Mouse (Mus musculus) MEL (cell line): ENCODE measurements around the gene Arhgef33. TPM values are rescaled to one million over a fixed set of nuclear protein-coding genes. Genes with fewer than 3 reads are reported as not detected.
A peak's percentile ranks its signal among the peaks of the same experiment; 100 is the strongest.

Experiments
- DNase-seq: peaks from one replicate; pipeline ENCODE4 v3.0.0; 2011; ENCODE audit warnings: low read depth, low spot score
- H3K27ac ChIP-seq: 2 replicates; pipeline ENCODE4 v1.5.1; 2012; ENCODE audit warnings: low read depth, mild to moderate bottlenecking, control low read depth, low read length, moderate library complexity; ENCODE audit not compliant: control insufficient read depth
- H3K27me3 ChIP-seq, 2 experiments: fragments of 150-350 bp in 1 of 2; sonication (generic) in 1 of 2; 2 replicates each; pipeline ENCODE4 v1.6.1; 2012; ENCODE audit warnings: low read length in 2 of 2, mild to moderate bottlenecking in 2 of 2, improper control_type of control experiment in 1 of 2, moderate library complexity in 1 of 2; ENCODE audit not compliant: insufficient read depth in 2 of 2, control insufficient read depth in 1 of 2
- H3K36me3 ChIP-seq, 2 experiments: 2 replicates each; pipeline ENCODE4 v1.6.1; 2012 to 2014; ENCODE audit warnings: low read length in 2 of 2, improper control_type of control experiment in 1 of 2, inconsistent platforms in 1 of 2, mild to moderate bottlenecking in 1 of 2; ENCODE audit not compliant: insufficient read depth in 2 of 2, control insufficient read depth in 1 of 2
- H3K4me1 ChIP-seq, 2 experiments: fragments of 150-350 bp in 1 of 2; sonication (generic) in 1 of 2; 2 replicates each; pipeline ENCODE4 v1.6.1; 2012; ENCODE audit warnings: low read length in 2 of 2, improper control_type of control experiment in 1 of 2, mild to moderate bottlenecking in 1 of 2; ENCODE audit not compliant: insufficient read depth in 2 of 2, control insufficient read depth in 1 of 2
- H3K4me3 ChIP-seq, 2 experiments: fragments of 150-350 bp in 1 of 2; sonication (generic) in 1 of 2; 2 replicates each; pipeline ENCODE4 v1.5.1; 2012; ENCODE audit warnings: low read depth in 2 of 2, low read length in 2 of 2, mild to moderate bottlenecking in 2 of 2, moderate library complexity in 2 of 2, control low read depth in 1 of 2, improper control_type of control experiment in 1 of 2; ENCODE audit not compliant: control insufficient read depth in 1 of 2, insufficient read depth in 1 of 2
- H3K79me2 ChIP-seq: 2 replicates; pipeline ENCODE4 v1.6.1; 2012; ENCODE audit warnings: mild to moderate bottlenecking, low read length, moderate library complexity; ENCODE audit not compliant: control insufficient read depth, poor library complexity, insufficient read depth
- H3K9ac ChIP-seq: 2 replicates; pipeline ENCODE4 v1.6.1; 2012; ENCODE audit warnings: low read depth, mild to moderate bottlenecking, control low read depth, low read length, moderate library complexity; ENCODE audit not compliant: control insufficient read depth, poor library complexity, severe bottlenecking
- H3K9me3 ChIP-seq: fragments of 150-350 bp; sonication (generic); replicated peaks from 2 replicates; pipeline ENCODE4 v1.6.1; 2012; ENCODE audit warnings: mild to moderate bottlenecking, low read length, improper control_type of control experiment, moderate library complexity; ENCODE audit not compliant: insufficient read depth
- CTCF ChIP-seq, 3 experiments: IDR thresholded peaks in 2 of 3; conservative IDR thresholded peaks in 1 of 3; 2 replicates each; pipeline ENCODE4 v1.5.1; 2011 to 2012; ENCODE audit warnings: low read length in 3 of 3, low read depth in 2 of 3, mild to moderate bottlenecking in 2 of 3, improper control_type of control experiment in 1 of 3, inconsistent platforms in 1 of 3, mixed read lengths in 1 of 3, moderate library complexity in 1 of 3; ENCODE audit not compliant: control insufficient read depth in 1 of 3, insufficient read depth in 1 of 3, poor library complexity in 1 of 3, severe bottlenecking in 1 of 3
- E2F4 ChIP-seq: IDR thresholded peaks from 2 replicates; pipeline ENCODE4 v1.6.1; 2011; ENCODE audit warnings: low read depth, low read length, improper control_type of control experiment, borderline replicate concordance
- EP300 ChIP-seq, 2 experiments: IDR thresholded peaks; 2 replicates each; pipeline ENCODE4 v1.6.1; 2011; ENCODE audit warnings: improper control_type of control experiment in 2 of 2, low read length in 2 of 2, low read depth in 1 of 2, mild to moderate bottlenecking in 1 of 2
- ETS1 ChIP-seq: IDR thresholded peaks from 2 replicates; pipeline ENCODE4 v1.6.1; 2012; ENCODE audit warnings: low read depth, mild to moderate bottlenecking, inconsistent platforms, low read length, improper control_type of control experiment, moderate library complexity
- GATA1 ChIP-seq: IDR thresholded peaks from 2 replicates; pipeline ENCODE4 v1.6.1; 2011; ENCODE audit warnings: low read depth, low read length, improper control_type of control experiment
- JUND ChIP-seq: IDR thresholded peaks from 2 replicates; pipeline ENCODE4 v1.6.1; 2011; ENCODE audit warnings: low read depth, mild to moderate bottlenecking, improper control_type of control experiment, low read length
- KAT2A ChIP-seq: conservative IDR thresholded peaks from 2 replicates; pipeline ENCODE4 v1.6.1; 2012; ENCODE audit warnings: low read depth, low read length, improper control_type of control experiment, inconsistent platforms
- MAX ChIP-seq: IDR thresholded peaks from 2 replicates; pipeline ENCODE4 v1.6.1; 2011; ENCODE audit warnings: low read length, improper control_type of control experiment
- MEF2A ChIP-seq: IDR thresholded peaks from 2 replicates; pipeline ENCODE4 v1.6.1; 2014; ENCODE audit warnings: low read depth, mild to moderate bottlenecking, inconsistent platforms, low read length, improper control_type of control experiment; ENCODE audit not compliant: poor library complexity, insufficient replicate concordance, severe bottlenecking; ENCODE audit errors: extremely low read depth
- MYB ChIP-seq: IDR thresholded peaks from 2 replicates; pipeline ENCODE4 v1.6.1; 2011; ENCODE audit warnings: mild to moderate bottlenecking, low read depth, low read length, improper control_type of control experiment
- MYC ChIP-seq: IDR thresholded peaks from 2 replicates; pipeline ENCODE4 v1.6.1; 2011; ENCODE audit warnings: low read depth, mild to moderate bottlenecking, low read length, improper control_type of control experiment, moderate library complexity
- RCOR1 ChIP-seq: IDR thresholded peaks from 2 replicates; pipeline ENCODE4 v1.6.1; 2012; ENCODE audit warnings: low read depth, mild to moderate bottlenecking, inconsistent platforms, low read length, improper control_type of control experiment
- SMC3 ChIP-seq: IDR thresholded peaks from 2 replicates; pipeline ENCODE4 v1.6.1; 2011; ENCODE audit warnings: low read depth, low read length, improper control_type of control experiment
- TBP ChIP-seq: IDR thresholded peaks from 2 replicates; pipeline ENCODE4 v1.8.0; 2011; ENCODE audit warnings: low read depth, low read length, improper control_type of control experiment
- TCF12 ChIP-seq: IDR thresholded peaks from 2 replicates; pipeline ENCODE4 v1.6.1; 2014; ENCODE audit warnings: low read depth, mild to moderate bottlenecking, inconsistent platforms, low read length, improper control_type of control experiment, moderate library complexity
- USF1 ChIP-seq: IDR thresholded peaks from 2 replicates; pipeline ENCODE4 v1.6.1; 2014; ENCODE audit warnings: low read depth, mild to moderate bottlenecking, inconsistent platforms, low read length, improper control_type of control experiment, moderate library complexity
- ZKSCAN1 ChIP-seq: IDR thresholded peaks from 2 replicates; pipeline ENCODE4 v1.6.1; 2012; ENCODE audit warnings: low read depth, mild to moderate bottlenecking, inconsistent platforms, low read length, improper control_type of control experiment, moderate library complexity
- polyA plus RNA-seq, 2 experiments: library from polyadenylated mRNA; stranded (reverse) in 1 of 2; unstranded in 1 of 2; fragments of >175 nt in 1 of 2; fragments of >200 nt in 1 of 2; gene quantifications; 2 replicates each; pipeline versions ENCODE4 v1.2.1 to v1.2.4; 2012; ENCODE audit warnings: low replicate concordance in 2 of 2, low read depth in 1 of 2; ENCODE audit not compliant: insufficient read length in 2 of 2, insufficient read depth in 1 of 2, missing spikeins in 1 of 2
- total RNA-seq: library from RNA; depleted of rRNA; stranded (reverse); fragments of 300-350 nt; gene quantifications from 2 replicates; pipeline ENCODE4 v1.2.3, GENCODE M21; 2012; rRNA removed

Gene Arhgef33
- 0.08 TPM in 1 of 2 replicates, not detected in the other for total RNA-seq
- not detected for polyA plus RNA-seq

GRCm38 (mm10) chr17:80307251-80307650, at the start of gene Arhgef33:
Gene Arhgef33, plus strand, starts transcription at chr17:80307407.
- TF ChIP-seq ETS1 (peak; percentile 23; the same call in 1 of the 2 replicates), SMC3 (no peak), USF1 (no peak), MYC (no peak), ZKSCAN1 (no peak), EP300 (IDR thresholded peaks at IDR 0.05; ENCODE audit: low read depth in 1 of 2, low read length in 2 of 2) (peak; percentile 47 to 67), TCF12 (peak; percentile 57), GATA1 (peak; percentile 90), MYB (no peak), RCOR1 (peak; percentile 97), TBP (peak; percentile 75)
- Histone ChIP-seq H3K9me3 (no peaks in the 10 kb centered on the region), H3K9ac (no peak within 1 kb of the TSS), H3K4me3 (no peak within 1 kb of the TSS), H3K79me2 (no peaks in the 10 kb centered on the region), H3K27ac (no peak within 1 kb of the TSS), H3K27me3 (no peaks in the 10 kb centered on the region; a peak in 2 of 4 replicates), H3K4me1 (peaks cover 0 to 4% of the 10 kb centered on the region in 2 experiments; a peak in 1 of 4 replicates), H3K36me3 (peaks cover 0 to 5% of the 10 kb centered on the region in 2 experiments; a peak in 2 of 4 replicates)
- DNase-seq, result peak; percentile 83

DNA sequence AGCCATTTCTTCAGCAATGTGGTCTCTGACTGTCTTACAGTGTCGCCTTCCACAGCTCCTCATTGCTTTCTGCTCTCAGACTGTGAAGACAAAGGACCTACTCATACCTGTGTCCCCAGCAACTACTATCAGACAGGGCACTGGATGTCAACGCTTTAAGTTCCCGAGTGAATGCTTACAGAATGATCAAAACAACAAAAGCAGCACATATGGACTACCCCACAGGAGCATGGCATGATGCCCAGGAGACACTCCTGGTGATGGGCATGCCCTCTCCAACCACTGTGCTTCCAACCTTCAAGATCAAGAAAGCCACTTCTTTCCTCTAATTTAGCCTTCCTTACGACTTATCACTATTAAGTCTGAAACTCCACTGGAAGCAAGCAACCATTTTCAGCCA, 40.1 kb upstream of the Arhgef33 start:
- H3K9ac ChIP-seq, result no peak overlapping the region
- H3K27ac ChIP-seq, result no peak overlapping the region
- no peak overlapping the region for H3K4me3 ChIP-seq
- no peaks in the 10 kb centered on the region for H3K36me3 ChIP-seq
- no peaks in the 10 kb centered on the region for H3K79me2 ChIP-seq
- no peaks in the 10 kb centered on the region for H3K4me1 ChIP-seq
- no peaks in the 10 kb centered on the region for H3K27me3 ChIP-seq
- no peak for TF ChIP-seq SMC3
- no peak for TF ChIP-seq RCOR1
- no peak for TF ChIP-seq MEF2A
- TF ChIP-seq KAT2A, result no peak
- no peak for TF ChIP-seq JUND
- TF ChIP-seq TCF12, result no peak
- TF ChIP-seq TBP, result no peak
- no peak for TF ChIP-seq CTCF (IDR thresholded peaks at IDR 0.05 in 2 of 3, conservative IDR thresholded peaks at IDR 0.05 in 1 of 3; ENCODE audit: control insufficient read depth in 1 of 3, insufficient read depth in 1 of 3, low read depth in 2 of 3, low read length in 3 of 3, poor library complexity in 1 of 3, severe bottlenecking in 1 of 3)
- TF ChIP-seq MAX, result no peak
- TF ChIP-seq E2F4, result no peak
- TF ChIP-seq, all 39 proteins: peak for 0
- H3K9me3 ChIP-seq, result no peaks in the 10 kb centered on the region
- no peak for DNase-seq
